Comparison of ENCODE assay signal across 24 mouse cellular contexts in genomic region chr8:6471089-6471488, GRCm38 (mm10).
"Had no signal": no experiment of that assay in that cellular context is flagged by ENCODE, and none has a peak within 500 bp of the region (broad histone marks: within the 10 kb centered on the region; RNA-seq: fewer than 3 reads in every experiment).

No protein-coding gene starts in this region.

- H3K27ac ChIP-seq: gastrocnemius, adult 2 months; heart, embryonic 10.5 days; hindbrain, embryonic 10.5 days; hindbrain, embryonic 12.5 days; hindbrain, embryonic 14.5 days; intestine, embryonic 15.5 days; limb, embryonic 13.5 days; limb, embryonic 15.5 days had no signal

- DNase-seq: gastrocnemius, adult 2 months; gastrocnemius, postnatal 10 days; gastrocnemius, postnatal 25 days; heart, adult 18-20 months; heart, postnatal 10 days; heart, postnatal 4 days; kidney, adult 18-20 months; kidney, postnatal 10 days; kidney, postnatal 25 days; kidney, postnatal 4 days; layer of hippocampus, adult 9-11 months; layer of hippocampus, postnatal 36 days; left cerebral cortex, postnatal 4 days had no signal

- H3K4me2 ChIP-seq: heart, embryonic 12.5 days; hindbrain, embryonic 12.5 days; hindbrain, embryonic 14.5 days; intestine, embryonic 15.5 days; limb, embryonic 13.5 days; limb, embryonic 15.5 days had no signal

- H3K9me3 ChIP-seq: heart, embryonic 10.5 days; heart, embryonic 12.5 days; hindbrain, embryonic 10.5 days; hindbrain, embryonic 12.5 days; intestine, embryonic 15.5 days; limb, embryonic 15.5 days had no signal

- H3K36me3 ChIP-seq: heart, embryonic 10.5 days; heart, embryonic 12.5 days; hindbrain, embryonic 10.5 days; hindbrain, embryonic 12.5 days; intestine, embryonic 15.5 days; limb, embryonic 13.5 days; limb, embryonic 15.5 days had no signal

- H3K4me3 ChIP-seq: gastrocnemius, adult 2 months; heart, embryonic 10.5 days; heart, embryonic 12.5 days; hindbrain, embryonic 10.5 days; hindbrain, embryonic 12.5 days; intestine, embryonic 15.5 days; limb, embryonic 13.5 days; limb, embryonic 15.5 days had no signal

- ATAC-seq: hindbrain, embryonic 16.5 days; inflammation-experienced regulatory T-cells, adult 6 months; intestine, embryonic 15.5 days; intestine, postnatal 0 days had no signal

- H3K4me1 ChIP-seq: heart, embryonic 10.5 days; heart, embryonic 12.5 days; hindbrain, embryonic 10.5 days; hindbrain, embryonic 12.5 days; intestine, embryonic 15.5 days; limb, embryonic 13.5 days; limb, embryonic 15.5 days had no signal

- H3K27me3 ChIP-seq: heart, embryonic 12.5 days; hindbrain, embryonic 12.5 days; intestine, embryonic 15.5 days; limb, embryonic 13.5 days; limb, embryonic 15.5 days had no signal

- H3K9ac ChIP-seq: heart, embryonic 12.5 days; hindbrain, embryonic 12.5 days; hindbrain, embryonic 14.5 days; intestine, embryonic 15.5 days; limb, embryonic 13.5 days; limb, embryonic 15.5 days had no signal
